Mouse (Mus musculus) leukemia stem cell, adult 10-12 weeks (primary cell): ENCODE data around the gene P3h2. TPM values are rescaled to one million over a fixed set of nuclear protein-coding genes. Genes with fewer than 3 reads are reported as not detected.

Source experiments
- polyA plus RNA-seq: library from polyadenylated mRNA; stranded (reverse); fragments of >175 nt; gene quantifications from 2 replicates; pipeline ENCODE4 v1.2.3, GENCODE M21; 2012; ENCODE audit warnings: low replicate concordance

The P3h2 gene
- 0.10 and 0.30 TPM in 2 replicates for polyA plus RNA-seq

DNA sequence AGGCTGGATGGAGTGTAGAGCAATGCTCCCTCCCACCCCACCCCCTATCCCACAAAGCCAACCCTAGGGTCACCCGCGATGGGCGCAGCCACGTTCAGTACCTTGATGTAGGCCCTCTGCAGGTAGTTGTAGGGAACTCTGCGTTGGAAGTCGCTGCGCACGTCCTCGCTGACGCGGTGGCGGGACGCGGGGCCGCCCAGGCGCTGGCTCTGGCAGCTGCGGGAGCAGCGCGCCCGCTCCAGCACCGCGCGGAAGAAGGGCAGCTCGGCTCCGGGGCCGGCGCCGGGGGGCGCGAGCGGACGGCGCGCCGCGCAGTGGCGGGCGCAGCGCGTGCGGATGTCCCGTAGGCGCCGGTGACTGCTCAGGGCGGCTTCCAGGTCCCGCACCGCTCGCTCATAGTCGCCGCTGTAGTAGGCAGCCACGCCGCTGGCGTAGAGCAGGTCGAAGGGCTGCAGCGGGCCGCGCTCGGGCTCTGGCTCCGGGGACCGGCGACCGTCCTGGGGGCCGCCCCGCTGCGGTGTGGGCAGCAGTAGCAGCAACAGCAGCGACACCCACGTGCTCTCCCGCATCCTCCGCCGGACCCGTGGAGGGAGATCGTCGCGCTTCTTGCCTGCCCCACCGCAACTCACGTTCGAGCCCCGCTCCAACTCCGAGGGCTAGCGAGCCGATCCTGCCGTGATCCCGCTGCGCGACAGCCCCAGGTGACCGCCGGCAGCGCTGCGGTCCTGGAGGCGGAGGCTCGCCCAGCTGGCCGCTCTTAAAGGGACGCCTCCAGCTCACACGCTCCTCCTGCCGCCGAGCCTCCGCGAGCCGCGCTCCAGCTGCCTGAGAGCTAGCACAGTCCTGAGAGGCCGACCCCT, at the start of gene P3h2:
Gene P3h2 (minus strand): TSS at position 670 of the 860 bp plus-strand sequence.

